Mouse (Mus musculus) intestine, embryonic 15.5 days (tissue): ENCODE measurements at regions not wholly inside any gene's neighbourhood (a gene's known extent, or its start where the extent isn't known, plus 50 kb on each side); places are given as distances from the start of the nearest gene placed in this dataset.
A peak's percentile ranks its signal among the peaks of the same experiment; 100 is the strongest.

Experiments used
- ATAC-seq: fragments of 200-750 bp; cut with Nextera tagmentation; 2 replicates; pipeline ENCODE4 v1.8.0; 2017; ENCODE audit warnings: moderate TSS enrichment, moderate library complexity
- H3K27ac ChIP-seq: fragments of 300-500 bp; sonication (generic); 2 replicates; pipeline ENCODE4 v1.5.1; 2015; ENCODE audit warnings: mild to moderate bottlenecking, inconsistent platforms
- H3K27me3 ChIP-seq: fragments of 300-500 bp; sonication (generic); replicated peaks from 2 replicates; pipeline ENCODE4 v1.6.1; 2015; ENCODE audit warnings: inconsistent platforms
- H3K36me3 ChIP-seq: fragments of 300-500 bp; sonication (generic); 2 replicates; pipeline ENCODE4 v1.6.1; 2015; ENCODE audit warnings: inconsistent platforms
- H3K4me1 ChIP-seq: fragments of 300-500 bp; sonication (generic); replicated peaks from 2 replicates; pipeline ENCODE4 v1.6.1; 2015; ENCODE audit warnings: inconsistent platforms
- H3K4me2 ChIP-seq: fragments of 300-500 bp; sonication (generic); replicated peaks from 2 replicates; pipeline ENCODE4 v1.6.1; 2015; ENCODE audit warnings: mild to moderate bottlenecking, inconsistent platforms
- H3K4me3 ChIP-seq: fragments of 300-500 bp; sonication (generic); replicated peaks from 2 replicates; pipeline ENCODE4 v1.5.1; 2015; ENCODE audit warnings: inconsistent platforms
- H3K9ac ChIP-seq: fragments of 300-500 bp; sonication (generic); 2 replicates; pipeline ENCODE4 v1.6.1; 2015; ENCODE audit warnings: inconsistent platforms
- H3K9me3 ChIP-seq: fragments of 300-500 bp; sonication (generic); 2 replicates; pipeline ENCODE4 v1.6.1; 2016; ENCODE audit warnings: inconsistent platforms
- WGBS: fragments of 180-500 bp; shearing (Covaris S2); methylation state at CpG from one replicate; pipeline ENCODE4 v1.1.7; 2015; 5-methylcytosine and 5-hydroxymethylcytosine counted together

DNA sequence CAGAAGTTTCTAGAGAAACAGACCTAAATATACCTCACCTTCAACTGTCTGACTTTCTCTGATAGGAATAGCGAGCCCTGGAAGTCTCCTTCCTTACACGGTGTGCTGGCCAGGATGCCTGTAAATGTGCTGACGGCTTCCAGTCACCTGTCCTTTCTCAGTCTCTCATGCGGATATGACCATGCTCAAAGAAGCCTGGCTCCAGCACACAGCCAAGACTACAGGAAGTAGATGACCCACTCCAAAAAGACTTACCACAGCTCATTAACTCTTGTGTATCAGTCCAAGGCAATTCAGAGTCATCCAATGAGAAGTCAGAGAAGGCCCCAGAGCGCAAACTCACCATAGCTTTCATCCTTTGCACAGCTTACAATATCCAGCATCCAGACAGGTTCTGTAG lies 186.3 kb downstream of the Synb start:
- WGBS, result 84% methylated on average over 5 of the region's 5 CpGs
- H3K27me3 ChIP-seq, result no peaks in the 10 kb centered on the region
- no peaks in the 10 kb centered on the region for H3K4me1 ChIP-seq
- H3K27ac ChIP-seq, result no peak overlapping the region
- H3K4me2 ChIP-seq, result no peak overlapping the region
- no peaks in the 10 kb centered on the region for H3K36me3 ChIP-seq
- ATAC-seq, result no peak
- no peak overlapping the region for H3K9ac ChIP-seq
- no peak overlapping the region for H3K4me3 ChIP-seq
- no peaks in the 10 kb centered on the region for H3K9me3 ChIP-seq

- Histone ChIP-seq H3K4me2 (no peak overlapping the region), H3K9ac (no peak overlapping the region), H3K4me3 (no peak overlapping the region), H3K27ac (no peak overlapping the region), H3K9me3 (no peaks in the 10 kb centered on the region), H3K27me3 (no peaks in the 10 kb centered on the region), H3K36me3 (no peaks in the 10 kb centered on the region), H3K4me1 (no peaks in the 10 kb centered on the region)
- ATAC-seq, result no peak
- 75% methylated on average over 4 of the region's 4 CpGs for WGBS
Observed at GRCm38 (mm10) chr14:69104646-69105045, 189.5 kb downstream of the Synb start.

DNA sequence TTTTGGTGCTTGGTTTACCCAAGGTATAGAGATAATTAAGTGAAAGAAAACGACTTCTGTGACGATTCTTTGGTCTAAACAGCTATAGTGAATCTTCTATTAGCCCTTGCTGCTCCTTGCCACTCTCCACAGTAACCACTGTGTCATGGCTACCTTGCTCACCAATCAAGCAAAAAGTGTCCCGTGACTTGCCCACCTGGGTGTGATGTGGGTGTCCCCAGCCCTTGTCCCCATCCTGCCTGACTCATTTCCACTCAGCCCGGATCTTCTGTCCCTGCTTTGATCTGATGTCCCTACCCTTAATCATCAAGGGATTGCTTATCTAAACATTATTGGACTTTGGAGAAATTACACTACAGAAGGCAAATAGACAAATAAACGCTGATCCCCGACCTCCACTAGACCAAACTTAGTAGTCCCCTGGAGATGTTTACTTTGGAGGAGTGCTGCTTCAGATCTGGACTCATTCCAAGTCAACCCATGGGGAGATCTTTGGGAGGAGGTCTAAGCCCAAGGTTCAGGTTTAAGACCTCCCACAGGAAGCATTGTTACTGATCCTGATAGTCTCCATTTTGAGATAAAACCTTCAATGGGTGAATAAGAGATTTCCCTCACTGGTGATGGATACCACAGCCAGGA lies 190.6 kb downstream of the Synb start:
- Histone ChIP-seq H3K27me3 (no peaks in the 10 kb centered on the region), H3K4me3 (no peak overlapping the region), H3K4me1 (no peaks in the 10 kb centered on the region), H3K9ac (no peak overlapping the region), H3K9me3 (no peaks in the 10 kb centered on the region), H3K4me2 (no peak overlapping the region), H3K27ac (no peak overlapping the region), H3K36me3 (no peaks in the 10 kb centered on the region)
- WGBS, result 51% methylated on average over 6 of the region's 6 CpGs
- peak; percentile 62 for ATAC-seq

DNA sequence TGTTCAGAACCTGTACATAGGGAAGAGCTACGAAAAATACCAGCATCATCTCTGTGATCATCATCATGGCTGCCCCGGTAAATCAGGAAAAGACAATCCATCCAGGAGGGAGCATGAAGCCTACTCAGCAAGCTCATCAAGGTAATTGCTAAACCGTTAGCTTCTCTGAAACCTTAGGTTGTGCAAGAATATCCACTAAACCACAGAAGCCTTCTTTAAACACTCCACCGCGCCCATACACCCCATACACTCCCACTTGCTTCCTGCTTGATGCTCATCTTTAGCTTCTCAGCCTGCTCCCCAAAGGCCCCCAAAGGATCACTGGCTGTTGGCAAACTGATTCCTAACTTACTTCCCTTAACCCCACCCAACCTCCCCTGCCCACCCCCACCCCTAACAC lies 193.2 kb downstream of the Synb start:
- H3K27me3 ChIP-seq, result no peaks in the 10 kb centered on the region
- WGBS, result 85% methylated on average over 5 of the region's 5 CpGs
- H3K4me2 ChIP-seq, result no peak overlapping the region
- H3K4me1 ChIP-seq, result no peaks in the 10 kb centered on the region
- no peak overlapping the region for H3K4me3 ChIP-seq
- H3K27ac ChIP-seq, result no peak overlapping the region
- no peaks in the 10 kb centered on the region for H3K9me3 ChIP-seq
- ATAC-seq, result no peak
- no peak overlapping the region for H3K9ac ChIP-seq
- H3K36me3 ChIP-seq, result no peaks in the 10 kb centered on the region

DNA sequence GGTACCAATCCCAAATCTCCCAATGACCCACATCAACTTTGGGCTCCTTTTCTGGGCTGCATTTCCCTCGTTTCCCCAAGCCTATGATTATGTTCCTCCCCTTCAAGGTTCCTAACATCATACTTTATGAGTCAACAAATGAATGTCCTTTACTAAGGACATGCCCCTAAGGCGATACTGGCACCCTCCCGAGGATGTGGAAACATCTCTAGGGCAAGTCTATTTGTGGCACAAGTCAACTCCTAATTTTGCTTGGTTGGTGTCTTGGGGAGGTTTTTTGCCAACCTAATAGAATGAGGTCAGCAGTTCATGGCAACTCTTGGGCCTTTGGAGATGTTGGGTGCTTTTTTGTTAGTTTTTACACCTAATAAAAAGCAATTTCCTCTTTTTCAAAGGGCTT lies 198.5 kb downstream of the Synb start:
- Histone ChIP-seq H3K36me3 (no peaks in the 10 kb centered on the region), H3K27me3 (no peaks in the 10 kb centered on the region), H3K4me3 (no peak overlapping the region), H3K9ac (no peak overlapping the region), H3K4me2 (no peak overlapping the region), H3K9me3 (no peaks in the 10 kb centered on the region), H3K27ac (no peak overlapping the region), H3K4me1 (no peaks in the 10 kb centered on the region)
- no peak for ATAC-seq
- 85% methylated on average over 3 of the region's 3 CpGs for WGBS
